Mouse (Mus musculus) G1E (cell line): ENCODE data around the gene Gpx4.

Experiments used
- CTCF ChIP-seq: IDR thresholded peaks from 2 replicates; pipeline ENCODE4 v1.5.1; 2012; ENCODE audit warnings: low read depth, low read length, inconsistent platforms, mixed read lengths
- TAL1 ChIP-seq: conservative IDR thresholded peaks from 2 replicates; pipeline ENCODE4 v1.6.1; 2012; ENCODE audit warnings: low read depth, low read length, inconsistent platforms, mixed read lengths

- TF ChIP-seq CTCF = no peak
- no peak for TF ChIP-seq TAL1
Measured at GRCm38 (mm10) chr10:80039559-80039979, 7.4 kb upstream of the Gpx4 start, which contains the start of gene Polr2e.
